Mouse (Mus musculus) liver, embryonic 16.5 days (tissue): ENCODE measurements at regions not wholly inside any gene's neighbourhood (a gene's known extent, or its start where the extent isn't known, plus 50 kb on each side); places are given as distances from the start of the nearest gene placed in this dataset.

Experiments used
- ATAC-seq: fragments of 200-750 bp; cut with Nextera tagmentation; 2 replicates; pipeline ENCODE4 v1.8.0; 2017; ENCODE audit warnings: low read depth, mild to moderate bottlenecking, moderate number of reproducible peaks, moderate library complexity
- H3K27ac ChIP-seq: fragments of 300-500 bp; sonication (generic); 2 replicates; pipeline ENCODE4 v1.5.1; 2014; ENCODE audit warnings: mild to moderate bottlenecking, low read length
- H3K27me3 ChIP-seq: fragments of 300-500 bp; sonication (generic); 2 replicates; pipeline ENCODE4 v1.6.1; 2014; ENCODE audit warnings: low read depth, low read length, mixed read lengths; ENCODE audit not compliant: control insufficient read depth, insufficient read depth
- H3K36me3 ChIP-seq: fragments of 300-500 bp; sonication (generic); 2 replicates; pipeline ENCODE4 v1.6.1; 2014; ENCODE audit warnings: mild to moderate bottlenecking; ENCODE audit not compliant: control insufficient read depth, insufficient read depth
- H3K4me1 ChIP-seq: fragments of 300-500 bp; sonication (generic); 2 replicates; pipeline ENCODE4 v1.6.1; 2014; ENCODE audit warnings: low read depth, low read length, mixed read lengths; ENCODE audit not compliant: control insufficient read depth
- H3K4me2 ChIP-seq: fragments of 300-500 bp; sonication (generic); 2 replicates; pipeline ENCODE4 v1.6.1; 2014; ENCODE audit warnings: low read depth, low read length, mixed read lengths
- H3K4me3 ChIP-seq: fragments of 300-500 bp; sonication (generic); 2 replicates; pipeline ENCODE4 v1.5.1; 2014; ENCODE audit warnings: low read depth, mild to moderate bottlenecking, low read length
- H3K9ac ChIP-seq: fragments of 300-500 bp; sonication (generic); 2 replicates; pipeline ENCODE4 v1.6.1; 2014; ENCODE audit warnings: low read depth, low read length
- H3K9me3 ChIP-seq: fragments of 300-500 bp; sonication (generic); replicated peaks from 2 replicates; pipeline ENCODE4 v1.6.1; 2016; ENCODE audit warnings: low read length; ENCODE audit not compliant: control insufficient read depth
- WGBS: fragments of 180-500 bp; shearing (Covaris S2); extraction: QIAGEN DNeasy Blood & Tissue Kit; methylation state at CpG from one replicate; pipeline ENCODE4 v1.1.7; 2014; ENCODE audit not compliant: insufficient replicate concordance; 5-methylcytosine and 5-hydroxymethylcytosine counted together

- H3K36me3 ChIP-seq, result no peaks in the 10 kb centered on the region
- no peak overlapping the region for H3K4me2 ChIP-seq
- no peak overlapping the region for H3K9ac ChIP-seq
- no peak for ATAC-seq
- no peak overlapping the region for H3K4me3 ChIP-seq
- 49% methylated on average over 6 of the region's 6 CpGs for WGBS
- no peak overlapping the region for H3K27ac ChIP-seq
- no peaks in the 10 kb centered on the region for H3K4me1 ChIP-seq
- no peaks in the 10 kb centered on the region for H3K9me3 ChIP-seq
- no peaks in the 10 kb centered on the region for H3K27me3 ChIP-seq
Measured at GRCm38 (mm10) chr6:126481257-126481656, 54.0 kb downstream of the Kcna5 start.

- Histone ChIP-seq H3K9ac (no peak overlapping the region), H3K27me3 (no peaks in the 10 kb centered on the region), H3K9me3 (no peaks in the 10 kb centered on the region), H3K36me3 (no peaks in the 10 kb centered on the region), H3K4me1 (no peaks in the 10 kb centered on the region), H3K27ac (no peak overlapping the region), H3K4me3 (no peak overlapping the region), H3K4me2 (no peak overlapping the region)
- 28% methylated on average over 2 of the region's 2 CpGs for WGBS
- ATAC-seq, result no peak
Measured at GRCm38 (mm10) chr6:126477506-126477905, 57.7 kb downstream of the Kcna5 start.

DNA sequence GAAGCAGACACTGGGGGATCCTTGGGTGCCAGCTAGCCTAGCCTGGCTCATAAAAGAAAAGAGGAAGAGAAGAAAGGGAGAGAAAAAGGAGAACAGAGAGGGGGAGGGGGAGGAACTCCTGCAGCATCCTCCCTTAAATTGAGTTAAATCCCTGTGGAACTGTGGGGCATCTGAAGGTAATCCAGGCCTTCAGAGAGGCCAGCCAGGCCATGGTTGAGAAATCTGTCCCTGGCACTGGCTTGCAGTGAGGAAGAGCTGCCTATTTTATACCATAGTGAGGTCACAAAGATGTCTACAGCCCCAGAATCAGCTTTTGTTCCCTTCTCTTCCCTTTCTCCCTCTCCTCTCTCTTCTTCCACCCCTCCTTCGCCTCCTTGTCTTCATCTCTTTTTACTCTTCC, 58.5 kb downstream of the Kcna5 start:
- no peak overlapping the region for H3K9ac ChIP-seq
- H3K4me3 ChIP-seq, result no peak overlapping the region
- no peaks in the 10 kb centered on the region for H3K9me3 ChIP-seq
- ATAC-seq, result no peak
- H3K36me3 ChIP-seq, result no peaks in the 10 kb centered on the region
- H3K4me2 ChIP-seq, result no peak overlapping the region
- no peaks in the 10 kb centered on the region for H3K27me3 ChIP-seq
- 38% methylated on average over 1 of the region's 1 CpGs for WGBS
- no peaks in the 10 kb centered on the region for H3K4me1 ChIP-seq
- no peak overlapping the region for H3K27ac ChIP-seq

DNA sequence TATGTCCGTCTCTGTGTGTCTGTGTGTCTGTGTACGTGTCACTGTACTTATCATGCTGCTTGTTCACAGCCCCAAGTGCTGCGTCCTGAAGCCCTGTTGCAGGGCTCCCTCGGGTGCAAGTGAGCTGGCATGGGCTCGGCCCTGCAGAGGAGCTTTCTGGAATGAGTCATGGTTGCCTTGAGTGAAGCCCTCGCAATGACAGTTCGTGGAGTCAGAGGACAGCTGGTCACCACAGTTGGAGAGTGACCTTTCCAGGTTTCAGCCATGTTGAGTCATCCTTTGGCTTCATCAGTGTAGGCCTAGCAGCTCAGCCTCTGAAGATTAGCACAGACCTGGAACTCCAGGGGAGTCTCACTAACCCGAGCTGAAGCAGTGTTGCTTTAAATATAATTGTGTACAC, 59.7 kb downstream of the Kcna5 start:
- no peak overlapping the region for H3K4me2 ChIP-seq
- no peaks in the 10 kb centered on the region for H3K4me1 ChIP-seq
- H3K4me3 ChIP-seq, result no peak overlapping the region
- no peaks in the 10 kb centered on the region for H3K36me3 ChIP-seq
- 46% methylated on average over 8 of the region's 8 CpGs for WGBS
- H3K9me3 ChIP-seq, result no peaks in the 10 kb centered on the region
- H3K27me3 ChIP-seq, result no peaks in the 10 kb centered on the region
- no peak overlapping the region for H3K9ac ChIP-seq
- ATAC-seq, result no peak
- H3K27ac ChIP-seq, result no peak overlapping the region

DNA sequence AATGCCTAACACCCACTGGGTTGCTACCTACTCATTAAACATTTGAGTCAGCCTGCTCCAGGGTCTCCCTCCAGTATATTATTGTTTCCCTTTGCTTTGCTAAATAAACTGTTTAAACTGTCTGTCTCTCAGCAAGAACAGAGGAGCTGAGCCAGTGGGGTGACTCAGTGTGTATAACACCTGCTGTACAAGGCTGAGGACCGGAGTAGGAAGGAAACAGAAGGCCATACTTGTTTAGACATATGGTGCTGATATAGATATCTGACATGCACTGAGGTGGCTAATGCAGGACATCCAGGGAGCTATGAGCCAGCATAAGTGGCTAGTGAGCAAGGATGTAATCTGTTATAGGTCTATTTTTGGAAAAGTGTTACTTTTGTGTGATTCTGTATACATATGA, 81.5 kb downstream of the Kcna5 start:
- Histone ChIP-seq H3K27ac (no peak overlapping the region), H3K4me1 (no peaks in the 10 kb centered on the region), H3K9ac (no peak overlapping the region), H3K36me3 (no peaks in the 10 kb centered on the region), H3K27me3 (no peaks in the 10 kb centered on the region), H3K9me3 (no peaks in the 10 kb centered on the region), H3K4me2 (no peak overlapping the region), H3K4me3 (no peak overlapping the region)
- WGBS, result 45% methylated on average over 1 of the region's 1 CpGs
- ATAC-seq, result no peak

DNA sequence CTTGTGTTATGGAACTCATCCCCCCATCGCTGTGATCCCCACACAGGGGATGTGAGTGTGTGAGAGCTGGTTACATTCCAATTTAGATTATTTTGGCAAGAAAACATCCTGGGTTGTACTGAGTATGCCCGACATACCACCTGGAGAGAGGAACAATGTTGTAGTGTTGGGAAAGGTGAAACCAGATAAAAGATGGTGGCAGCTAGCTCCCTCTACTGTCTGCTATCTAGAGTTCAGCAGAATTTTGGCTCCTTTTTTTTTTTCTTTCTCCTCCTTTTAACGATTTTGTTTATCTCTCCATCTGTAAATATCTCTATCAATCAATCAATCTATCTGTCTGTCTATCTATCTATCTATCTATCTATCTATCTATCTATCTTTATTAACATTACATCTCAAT, 89.7 kb downstream of the Kcna5 start:
- Histone ChIP-seq H3K4me1 (no peaks in the 10 kb centered on the region), H3K9me3 (no peaks in the 10 kb centered on the region), H3K4me3 (no peak overlapping the region), H3K36me3 (no peaks in the 10 kb centered on the region), H3K27me3 (no peaks in the 10 kb centered on the region), H3K4me2 (no peak overlapping the region), H3K27ac (no peak overlapping the region), H3K9ac (no peak overlapping the region)
- ATAC-seq, result no peak
- 18% methylated on average over 3 of the region's 3 CpGs for whole genome bisulfite sequencing

GRCm38 (mm10) chr6:126440254-126440653, 95.0 kb downstream of the Kcna5 start:
- no peak overlapping the region for H3K4me3 ChIP-seq
- no peaks in the 10 kb centered on the region for H3K36me3 ChIP-seq
- H3K27me3 ChIP-seq, result no peaks in the 10 kb centered on the region
- H3K27ac ChIP-seq, result no peak overlapping the region
- no peak overlapping the region for H3K9ac ChIP-seq
- H3K4me1 ChIP-seq, result no peaks in the 10 kb centered on the region
- 52% methylated on average over 1 of the region's 1 CpGs for WGBS
- ATAC-seq, result no peak
- H3K9me3 ChIP-seq, result no peaks in the 10 kb centered on the region
- no peak overlapping the region for H3K4me2 ChIP-seq

- Histone ChIP-seq H3K36me3 (no peaks in the 10 kb centered on the region), H3K4me2 (no peak overlapping the region), H3K9me3 (no peaks in the 10 kb centered on the region), H3K27ac (no peak overlapping the region), H3K4me1 (no peaks in the 10 kb centered on the region), H3K4me3 (no peak overlapping the region), H3K9ac (no peak overlapping the region), H3K27me3 (no peaks in the 10 kb centered on the region)
- ATAC-seq, result no peak
- WGBS, result 27% methylated on average over 1 of the region's 1 CpGs
Measured at GRCm38 (mm10) chr6:126437976-126438736, 97.1 kb downstream of the Kcna5 start.

- no peaks in the 10 kb centered on the region for H3K27me3 ChIP-seq
- no peak for ATAC-seq
- H3K9ac ChIP-seq, result no peak overlapping the region
- no peak overlapping the region for H3K4me3 ChIP-seq
- no peaks in the 10 kb centered on the region for H3K4me1 ChIP-seq
- H3K36me3 ChIP-seq, result no peaks in the 10 kb centered on the region
- H3K27ac ChIP-seq, result no peak overlapping the region
- no peak overlapping the region for H3K4me2 ChIP-seq
- no peaks in the 10 kb centered on the region for H3K9me3 ChIP-seq
Measured at GRCm38 (mm10) chr6:126427208-126427607, 108.0 kb downstream of the Kcna5 start.
